Mouse (Mus musculus) spleen, adult 2 months (tissue): ENCODE measurements around the gene Hspb8.

Source experiments
- CTCF ChIP-seq: fragments of 200-500 bp; IDR thresholded peaks from 2 replicates; pipeline ENCODE4 v1.5.1; 2011; ENCODE audit warnings: mild to moderate bottlenecking, inconsistent platforms; ENCODE audit not compliant: insufficient read depth, insufficient read length, insufficient replicate concordance; ENCODE audit errors: extremely low read depth
- POLR2A ChIP-seq: fragments of 200-500 bp; IDR thresholded peaks from 2 replicates; pipeline ENCODE4 v1.6.1; 2011; ENCODE audit warnings: low read depth, low read length, inconsistent platforms

DNA sequence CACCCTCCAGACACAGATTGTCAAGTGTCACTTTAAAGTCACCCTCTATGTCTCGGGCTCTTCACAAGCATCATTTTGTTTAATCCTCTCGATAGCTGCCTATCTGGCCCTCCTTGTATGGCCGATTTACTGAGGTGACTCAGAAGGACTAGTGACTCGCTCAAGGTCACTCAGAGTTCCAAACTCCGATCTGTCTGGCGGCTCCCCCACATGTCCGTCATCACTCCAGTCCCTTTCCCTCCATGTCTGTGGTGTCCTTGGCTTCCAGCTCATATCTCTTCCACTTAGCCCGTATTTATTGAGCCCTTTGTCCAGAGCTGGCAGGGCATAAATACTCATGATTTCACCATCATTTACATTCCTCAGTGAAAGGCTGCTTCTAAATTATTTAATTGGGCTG, 28.2 kb upstream of the Hspb8 start:
- TF ChIP-seq CTCF (no peak), POLR2A (no peak)
